Mouse (Mus musculus): ENCODE results near the gene Vmn1r183. TPM values are rescaled to one million over a fixed set of nuclear protein-coding genes. Genes with fewer than 3 reads are reported as not detected.

Gene Vmn1r183
- polyA plus RNA-seq, 1 experiment from 2014 or later = not detected

DNA sequence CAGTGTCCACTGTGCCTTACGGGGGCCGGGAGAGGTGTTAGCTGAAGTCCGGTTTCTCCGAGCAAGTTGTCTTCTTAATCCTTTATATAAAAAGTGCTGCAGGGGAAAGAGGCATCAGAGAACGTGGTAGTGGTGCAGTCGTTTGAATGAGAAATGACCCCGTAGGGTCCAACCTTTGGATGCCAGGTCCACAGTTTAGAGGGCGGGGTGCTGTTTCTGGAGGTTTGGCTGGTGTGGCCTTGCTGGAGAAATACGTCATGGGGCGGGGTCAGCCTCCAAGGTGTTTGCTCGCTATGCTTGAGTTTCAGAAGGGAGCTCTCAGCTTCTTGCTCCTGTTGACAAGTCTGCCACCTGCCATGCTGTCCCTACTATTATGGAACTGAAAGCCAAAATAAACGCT, 59.9 kb downstream of the Vmn1r183 start:
- no peak for ATAC-seq
- H3K4me1 ChIP-seq = peaks cover 9% of the 10 kb centered on the region
- peaks cover 21% of the 10 kb centered on the region for H3K36me3 ChIP-seq (ENCODE audit: poor library complexity, severe bottlenecking)
- peak overlapping the region; percentile 71 for H3K4me3 ChIP-seq
- H3K27me3 ChIP-seq = no peaks in the 10 kb centered on the region
- peaks cover 21% of the 10 kb centered on the region for H3K9me3 ChIP-seq (replicated peaks)
- peak overlapping the region; percentile 79 for H3K4me2 ChIP-seq
- WGBS = 9% methylated on average over 12 of the region's 12 CpGs
- peak overlapping the region; percentile 79 for H3K9ac ChIP-seq
- peak overlapping the region; percentile 37 for H3K27ac ChIP-seq

Other genes with a start within 250 kb of the Vmn1r183 start
- not detected in 2 replicates for gene Vmn1r175, start 242.6 kb upstream of the Vmn1r183 start, polyA plus RNA-seq (2015; fragmentation: Nextera tagmentation; extraction: Ambion mirVana)
- not detected in 2 replicates for gene Vmn1r176, start 215.9 kb upstream of the Vmn1r183 start, polyA plus RNA-seq (2015; fragmentation: Nextera tagmentation; extraction: Ambion mirVana)
- not detected in 2 replicates for gene Vmn1r177, start 186.8 kb upstream of the Vmn1r183 start, polyA plus RNA-seq (2015; fragmentation: Nextera tagmentation; extraction: Ambion mirVana)
- not detected in 2 replicates for gene Vmn1r178, start 161.2 kb upstream of the Vmn1r183 start, polyA plus RNA-seq (2015; fragmentation: Nextera tagmentation; extraction: Ambion mirVana)
- not detected in 2 replicates for gene Vmn1r179, start 126.3 kb upstream of the Vmn1r183 start, polyA plus RNA-seq (2015; fragmentation: Nextera tagmentation; extraction: Ambion mirVana)
- gene Vmn1r180, start 102.6 kb upstream of the Vmn1r183 start, polyA plus RNA-seq (2015; fragmentation: Nextera tagmentation; extraction: Ambion mirVana) = not detected in 2 replicates
- gene Vmn1r181, start 78.6 kb upstream of the Vmn1r183 start, polyA plus RNA-seq (2015; fragmentation: Nextera tagmentation; extraction: Ambion mirVana) = not detected in 2 replicates
- gene V1rd19, start 51.6 kb upstream of the Vmn1r183 start, polyA plus RNA-seq (2015; fragmentation: Nextera tagmentation; extraction: Ambion mirVana) = not detected in 2 replicates
- 30.9 and 32.8 TPM in 2 replicates for gene Zfp180, start 28.7 kb downstream of the Vmn1r183 start, polyA plus RNA-seq (2015; fragmentation: Nextera tagmentation; extraction: Ambion mirVana)
- 7.7 and 8.6 TPM in 2 replicates for gene Zfp112, start 59.1 kb downstream of the Vmn1r183 start, polyA plus RNA-seq (2015; fragmentation: Nextera tagmentation; extraction: Ambion mirVana)
- 18.7 and 18.8 TPM in 2 replicates for gene Zfp235, start 80.9 kb downstream of the Vmn1r183 start, polyA plus RNA-seq (2015; fragmentation: Nextera tagmentation; extraction: Ambion mirVana)
- 8.4 and 8.8 TPM in 2 replicates for gene Zfp114, start 121.8 kb downstream of the Vmn1r183 start, polyA plus RNA-seq (2015; fragmentation: Nextera tagmentation; extraction: Ambion mirVana)
- gene Zfp111, start 158.2 kb downstream of the Vmn1r183 start, polyA plus RNA-seq (2015; fragmentation: Nextera tagmentation; extraction: Ambion mirVana) = 8.1 and 8.4 TPM in 2 replicates
- 4.5 and 4.6 TPM in 2 replicates for gene Zfp109, start 184.3 kb downstream of the Vmn1r183 start, polyA plus RNA-seq (2015; fragmentation: Nextera tagmentation; extraction: Ambion mirVana)
- gene Zfp108, start 201.5 kb downstream of the Vmn1r183 start, polyA plus RNA-seq (2015; fragmentation: Nextera tagmentation; extraction: Ambion mirVana) = 2.5 and 3.4 TPM in 2 replicates
- 9.3 and 9.4 TPM in 2 replicates for gene Zfp93, start 217.2 kb downstream of the Vmn1r183 start, polyA plus RNA-seq (2015; fragmentation: Nextera tagmentation; extraction: Ambion mirVana)
- gene Zfp61, start 248.0 kb downstream of the Vmn1r183 start, polyA plus RNA-seq (2015; fragmentation: Nextera tagmentation; extraction: Ambion mirVana) = 44.0 and 46.2 TPM in 2 replicates

All from forebrain, embryonic 13.5 days (tissue).